Mouse (Mus musculus): Measurements from ENCODE around the gene Thrb.

Gene Thrb

DNA sequence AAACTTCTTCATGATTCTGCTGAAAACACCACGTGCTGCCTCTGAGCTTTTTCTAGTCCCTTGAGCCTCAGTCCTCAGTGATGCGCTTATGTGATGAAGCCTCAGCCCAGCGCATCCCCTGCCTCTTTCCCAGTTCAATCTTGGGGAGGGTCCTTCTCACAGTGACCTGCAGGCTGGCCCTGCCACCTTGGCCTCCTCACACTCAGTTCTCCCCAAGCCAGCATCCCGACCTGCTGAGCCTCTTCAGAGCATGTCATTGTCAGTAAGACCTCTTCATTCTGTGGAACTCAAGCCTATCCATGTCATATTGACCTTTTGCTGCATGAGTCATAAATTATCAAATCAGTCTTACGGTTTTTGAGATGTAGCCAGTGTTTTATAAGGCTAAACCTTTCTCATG lies 376.5 kb downstream of the Thrb start:
- DNase-seq (ENCODE audit: low spot score): no peak

DNA sequence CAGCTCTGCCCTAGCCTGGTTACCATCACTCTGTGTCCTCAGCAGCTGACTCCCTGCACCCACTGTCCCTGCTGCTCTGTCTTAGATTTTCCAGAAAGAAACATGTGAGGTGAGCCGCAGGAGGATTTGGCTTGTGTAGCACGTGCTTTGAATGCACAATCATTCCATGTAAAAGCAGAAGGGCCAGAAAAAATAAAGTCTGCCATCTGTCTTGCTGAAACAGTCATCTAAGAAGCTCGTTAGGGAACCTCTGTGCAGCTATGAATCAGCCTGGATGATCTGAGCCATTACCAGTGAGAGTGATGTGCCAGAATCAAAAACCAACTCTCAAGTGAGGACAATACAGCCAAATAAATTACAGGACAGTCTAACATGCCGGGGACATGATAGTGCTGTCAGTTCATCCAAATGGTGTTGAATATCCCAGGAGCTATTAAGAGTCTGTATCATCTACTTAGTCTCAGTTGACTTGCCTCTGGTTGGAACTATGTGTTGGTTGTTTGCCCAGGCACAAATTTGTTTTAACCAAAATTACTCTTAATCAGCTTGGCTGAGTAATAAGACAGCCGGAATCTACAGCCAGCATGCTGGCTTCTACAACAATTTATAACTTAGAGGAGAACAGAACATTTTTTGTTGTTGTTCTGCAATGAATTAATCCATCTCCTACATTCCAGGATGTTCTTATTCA lies 402.2 kb downstream of the Thrb start:
- DNase-seq (ENCODE audit: low spot score): no peak
